Mouse (Mus musculus) cortical plate, adult 2 months (tissue): Measurements from ENCODE around the gene Klrc3.

Source experiments
- CTCF ChIP-seq: fragments of 200-500 bp; IDR thresholded peaks from 2 replicates; pipeline ENCODE4 v1.5.1; 2011; ENCODE audit warnings: mild to moderate bottlenecking, control low read depth, low read length; ENCODE audit not compliant: insufficient read depth; ENCODE audit errors: extremely low read depth
- POLR2A ChIP-seq: fragments of 200-500 bp; IDR thresholded peaks from 2 replicates; pipeline ENCODE4 v1.6.1; 2011; ENCODE audit warnings: mild to moderate bottlenecking, low read length, control low read depth; ENCODE audit not compliant: insufficient read depth; ENCODE audit errors: extremely low read depth

- no peak for TF ChIP-seq POLR2A
- no peak for TF ChIP-seq CTCF
These were observed 34.8 kb downstream of the Klrc3 start for GRCm38 (mm10) chr6:129608372-129608771.
